Mouse (Mus musculus): ENCODE data around the gene Dhx9.
"Not testable (repeated sequence)": the region's sequence is repeated elsewhere in the genome, so short reads cannot be mapped to it uniquely, and the experiment has no call there.

The Dhx9 gene

GRCm38 (mm10) chr1:153424770-153425584 is 62.5 kb downstream of the Dhx9 start, which contains the start of gene Shcbp1l:
Shcbp1l (plus strand) TSS chr1:153425162.
- DNase-seq (ENCODE audit: low read depth in 2 of 2, low spot score in 2 of 2): peak; percentile 51 to 65

DNA sequence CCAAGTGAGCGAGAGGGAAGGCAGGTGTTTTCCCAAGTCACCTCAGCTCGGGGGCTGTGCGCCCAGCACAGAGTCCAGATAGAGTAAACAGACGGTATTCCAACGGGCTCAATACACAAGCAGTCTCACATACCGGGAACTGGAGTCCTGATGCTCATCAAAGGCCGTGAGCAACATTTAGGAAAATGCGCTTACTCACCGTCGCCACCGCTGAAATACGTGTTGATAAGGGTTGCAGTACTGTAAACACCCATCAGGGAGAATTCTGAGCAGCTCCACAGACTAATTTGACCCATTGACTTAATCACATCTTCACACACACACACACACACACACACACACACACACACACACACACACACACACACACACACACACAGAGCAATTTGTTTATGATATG is 63.2 kb downstream of the Dhx9 start:
- DNase-seq (ENCODE audit: low read depth in 2 of 2, low spot score in 2 of 2): no peak

GRCm38 (mm10) chr1:153417805-153418204 is 69.7 kb downstream of the Dhx9 start:
- DNase-seq (ENCODE audit: low read depth in 2 of 2, low spot score in 2 of 2): peak in 1 of 2 experiments; percentile 4

- DNase-seq (ENCODE audit: low read depth in 2 of 2, low spot score in 2 of 2): not testable (repeated sequence)
Observed at GRCm38 (mm10) chr1:153416271-153416832, 71.1 kb downstream of the Dhx9 start.

- not testable (repeated sequence) for DNase-seq (ENCODE audit: low read depth in 2 of 2, low spot score in 2 of 2)
Observed at GRCm38 (mm10) chr1:153415742-153416141, 71.7 kb downstream of the Dhx9 start.

GRCm38 (mm10) chr1:153414962-153415361 is 72.5 kb downstream of the Dhx9 start:
- DNase-seq (ENCODE audit: low read depth in 2 of 2, low spot score in 2 of 2): peak; percentile 77 to 86

- DNase-seq (ENCODE audit: low read depth in 2 of 2, low spot score in 2 of 2): peak; percentile 97 to 98
Observed at GRCm38 (mm10) chr1:153414114-153414723, 73.2 kb downstream of the Dhx9 start.

GRCm38 (mm10) chr1:153413397-153414020 is 74.0 kb downstream of the Dhx9 start:
- DNase-seq (ENCODE audit: low read depth in 2 of 2, low spot score in 2 of 2): peak; percentile 29 to 59

DNA sequence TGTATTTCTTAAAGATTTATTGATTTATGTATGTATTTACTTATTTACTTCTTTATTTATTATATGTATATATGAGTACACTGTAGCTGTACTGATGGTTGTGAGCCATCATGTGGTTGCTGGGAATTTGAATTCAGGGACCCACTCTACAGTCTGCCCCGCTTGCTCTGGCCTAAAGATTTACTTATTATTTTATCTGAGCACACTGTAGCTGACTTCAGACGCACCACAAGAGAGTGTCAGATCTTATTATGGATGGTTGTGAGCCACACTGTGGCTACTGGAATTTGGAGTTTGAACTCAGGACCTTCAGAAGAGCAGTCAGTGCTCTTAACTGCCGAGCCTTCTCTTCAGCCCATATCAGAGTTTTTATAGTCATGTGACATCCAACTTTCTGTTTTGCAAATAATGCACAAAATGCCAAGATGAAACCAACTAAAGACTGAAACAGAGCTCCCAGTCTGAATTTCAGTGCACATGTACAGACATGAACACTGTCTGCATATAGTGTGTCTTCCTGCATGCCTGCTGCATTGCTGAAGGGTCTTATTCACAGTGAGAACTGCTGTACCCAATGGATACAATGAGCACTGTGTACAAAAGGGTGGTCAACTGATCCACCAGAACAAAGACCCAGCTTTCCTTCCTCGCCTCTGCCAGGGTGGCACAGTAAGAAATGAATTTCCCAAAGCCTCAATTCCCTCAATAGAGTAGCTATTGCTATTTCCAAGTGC is 74.6 kb downstream of the Dhx9 start:
- not testable (repeated sequence) for DNase-seq (ENCODE audit: low read depth in 2 of 2, low spot score in 2 of 2)

DNA sequence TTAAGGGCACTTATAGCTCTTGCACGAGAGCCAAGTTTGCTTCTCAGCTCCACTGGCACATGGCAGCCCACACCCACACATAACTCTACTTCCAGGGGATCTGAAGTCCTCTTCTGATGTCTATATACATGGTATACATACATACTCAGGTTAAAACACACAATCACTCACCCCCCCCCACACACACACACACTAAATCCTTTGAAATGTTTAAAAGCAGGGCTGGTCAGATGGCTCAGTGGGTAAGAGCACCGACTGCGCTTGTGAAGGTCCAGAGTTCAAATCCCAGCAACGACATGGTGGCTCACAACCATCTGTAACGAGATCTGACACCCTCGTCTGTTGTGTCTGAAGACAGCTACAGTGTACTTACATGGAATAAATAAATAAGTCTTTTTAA is 75.7 kb downstream of the Dhx9 start:
- DNase-seq (ENCODE audit: low read depth in 2 of 2, low spot score in 2 of 2): no peak

- DNase-seq (ENCODE audit: low read depth in 2 of 2, low spot score in 2 of 2): not testable (repeated sequence)
Observed at GRCm38 (mm10) chr1:153410915-153411314, 76.5 kb downstream of the Dhx9 start.

DNA sequence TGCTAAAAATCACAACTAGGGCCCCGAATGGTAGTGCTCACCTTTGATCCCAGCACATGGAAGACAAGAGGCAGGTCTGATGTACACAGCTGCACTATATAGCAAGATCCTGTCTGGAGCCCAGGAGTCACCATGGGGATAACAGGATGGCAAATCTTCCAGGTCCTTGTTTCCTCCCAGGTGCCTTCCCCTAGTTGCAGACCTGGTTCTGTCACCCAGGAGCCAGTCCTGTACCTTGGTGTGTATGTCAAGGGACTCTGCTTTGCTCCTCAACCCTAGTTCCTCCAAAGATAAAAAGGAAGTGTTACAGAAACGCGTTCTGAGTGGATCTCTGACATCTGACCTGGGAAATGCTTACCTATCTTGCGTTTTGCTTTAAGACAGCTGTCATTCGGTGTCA is 79.2 kb downstream of the Dhx9 start:
- DNase-seq (ENCODE audit: low read depth in 2 of 2, low spot score in 2 of 2): not testable (repeated sequence)

- DNase-seq (ENCODE audit: low read depth in 2 of 2, low spot score in 2 of 2): not testable (repeated sequence)
Observed at GRCm38 (mm10) chr1:153407641-153408040, 79.8 kb downstream of the Dhx9 start.
